Mouse (Mus musculus): ENCODE measurements around the gene Tspo2. TPM values are rescaled to one million over a fixed set of nuclear protein-coding genes. Genes with fewer than 3 reads are reported as not detected.
"Not testable (repeated sequence)": the region's sequence is repeated elsewhere in the genome, so short reads cannot be mapped to it uniquely, and the experiment has no call there.

Tspo2 gene
- total RNA-seq (2021), result under 1 TPM in 1 of 2 experiments, not detected in 1; 0.93 TPM
- long read RNA-seq, experiment 1, result 0 reads
- long read RNA-seq, experiment 2, result 0 reads

- no peak for DNase-seq
These were observed at the start of gene Tspo2 for GRCm38 (mm10) chr17:48451353-48451675. Tspo2 (minus strand) TSS chr17:48451522.

- DNase-seq, result no peak
These were observed 49.6 kb upstream of the Tspo2 start for GRCm38 (mm10) chr17:48500846-48501445.

DNA sequence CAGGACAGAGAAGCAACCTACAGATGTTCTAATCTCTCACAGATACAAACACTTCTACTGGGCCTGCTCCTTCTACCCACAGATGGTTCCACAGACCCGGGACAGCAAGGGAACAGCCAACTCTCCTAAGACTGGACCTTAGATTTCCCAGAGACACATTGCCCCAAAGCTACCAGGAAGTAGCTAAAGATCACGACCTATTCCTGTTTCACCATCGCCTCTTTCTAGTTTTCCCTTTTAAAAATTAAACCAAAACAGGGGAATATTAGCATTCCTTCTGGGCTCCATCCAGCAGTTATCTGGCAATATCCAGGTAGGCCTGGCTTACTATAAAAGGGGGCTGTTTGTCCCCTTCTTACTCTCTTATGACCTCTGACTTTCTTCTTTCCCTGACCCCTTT lies 46.7 kb upstream of the Tspo2 start:
- DNase-seq, result no peak

GRCm38 (mm10) chr17:48493986-48494385 lies 42.7 kb upstream of the Tspo2 start:
- DNase-seq, result no peak

GRCm38 (mm10) chr17:48493582-48493981 lies 42.3 kb upstream of the Tspo2 start:
- no peak for DNase-seq

DNA sequence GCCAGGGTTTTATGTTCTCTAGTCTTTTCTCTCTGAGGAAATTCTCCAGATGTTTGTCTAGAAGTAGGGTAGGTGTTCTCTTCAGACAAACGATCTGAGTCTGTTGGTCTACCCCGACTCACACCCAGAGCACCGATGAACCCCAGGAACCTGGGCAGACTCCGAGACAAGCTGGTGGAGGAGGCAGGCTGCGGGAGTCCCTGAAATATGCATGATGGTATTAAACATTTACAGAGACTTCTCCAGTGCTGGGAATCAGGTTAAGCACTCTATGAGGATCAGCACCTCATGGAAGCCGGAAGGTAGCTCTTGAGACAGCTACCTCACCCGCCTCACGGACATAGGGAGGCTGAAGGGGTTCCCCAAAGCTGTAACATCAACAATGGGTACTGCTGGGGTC lies 41.3 kb upstream of the Tspo2 start:
- no peak for DNase-seq

DNA sequence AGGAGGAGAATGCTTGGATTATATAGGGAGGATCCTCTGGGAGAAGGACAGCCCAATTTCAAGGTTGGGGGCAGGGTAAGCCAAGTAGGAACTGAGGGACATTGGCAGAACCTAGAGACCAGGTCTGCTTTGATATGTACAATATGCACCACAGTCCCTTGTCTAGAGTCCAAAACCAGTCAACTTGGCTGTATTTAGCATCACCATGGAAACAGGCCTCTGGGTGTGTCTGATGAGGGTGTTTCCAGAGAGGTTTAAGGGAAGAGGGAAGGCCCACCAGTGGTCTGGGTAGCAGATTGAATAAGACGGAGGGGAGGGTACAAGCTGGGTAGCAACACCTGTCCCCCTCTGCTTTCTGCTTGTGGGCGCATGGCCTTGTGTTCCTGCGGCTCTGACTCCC lies 38.1 kb upstream of the Tspo2 start:
- DNase-seq, result no peak

GRCm38 (mm10) chr17:48484191-48484590 lies 32.9 kb upstream of the Tspo2 start:
- DNase-seq, result no peak

GRCm38 (mm10) chr17:48483764-48484163 lies 32.4 kb upstream of the Tspo2 start:
- no peak for DNase-seq

DNA sequence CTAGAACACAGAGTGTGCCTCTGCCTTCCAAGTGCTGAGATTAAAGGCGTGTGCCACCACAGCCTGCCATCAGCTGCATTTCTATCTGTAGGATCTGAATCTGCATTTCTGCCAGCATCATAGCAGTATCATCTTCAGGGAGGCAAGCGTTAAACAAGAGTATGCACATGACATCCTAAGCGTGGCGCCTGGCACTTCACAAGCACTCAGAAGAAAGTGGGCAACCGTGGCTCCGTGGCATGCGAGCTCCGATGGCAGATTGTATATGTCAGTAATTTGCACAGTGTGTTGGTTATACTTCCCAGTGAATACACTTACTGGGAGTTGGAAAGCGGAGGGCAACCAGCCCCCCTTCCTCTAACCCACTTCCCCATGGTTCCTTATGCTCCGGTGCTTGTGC lies 28.6 kb upstream of the Tspo2 start:
- no peak for DNase-seq

DNA sequence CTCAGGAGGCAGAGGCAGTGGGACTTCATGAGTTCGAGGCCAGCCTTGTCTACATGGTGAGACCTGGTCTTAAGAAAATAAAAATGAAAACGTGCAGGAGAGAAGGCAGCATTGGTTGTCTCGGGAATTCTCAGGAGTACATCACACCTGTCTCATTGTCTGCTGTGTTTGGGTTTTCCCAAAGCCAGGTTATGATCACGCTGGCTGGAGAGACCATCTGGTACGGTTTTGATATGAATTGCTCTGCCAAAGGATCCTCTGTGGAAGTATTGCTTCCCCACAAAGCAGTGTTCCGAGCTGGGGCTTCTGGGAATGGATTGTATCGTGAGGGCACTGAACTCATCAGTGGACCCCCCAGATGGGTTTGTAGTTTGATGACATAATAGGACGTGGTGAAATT lies 24.1 kb upstream of the Tspo2 start:
- no peak for DNase-seq

GRCm38 (mm10) chr17:48474282-48474681 lies 23.0 kb upstream of the Tspo2 start:
- DNase-seq, result not testable (repeated sequence)

DNA sequence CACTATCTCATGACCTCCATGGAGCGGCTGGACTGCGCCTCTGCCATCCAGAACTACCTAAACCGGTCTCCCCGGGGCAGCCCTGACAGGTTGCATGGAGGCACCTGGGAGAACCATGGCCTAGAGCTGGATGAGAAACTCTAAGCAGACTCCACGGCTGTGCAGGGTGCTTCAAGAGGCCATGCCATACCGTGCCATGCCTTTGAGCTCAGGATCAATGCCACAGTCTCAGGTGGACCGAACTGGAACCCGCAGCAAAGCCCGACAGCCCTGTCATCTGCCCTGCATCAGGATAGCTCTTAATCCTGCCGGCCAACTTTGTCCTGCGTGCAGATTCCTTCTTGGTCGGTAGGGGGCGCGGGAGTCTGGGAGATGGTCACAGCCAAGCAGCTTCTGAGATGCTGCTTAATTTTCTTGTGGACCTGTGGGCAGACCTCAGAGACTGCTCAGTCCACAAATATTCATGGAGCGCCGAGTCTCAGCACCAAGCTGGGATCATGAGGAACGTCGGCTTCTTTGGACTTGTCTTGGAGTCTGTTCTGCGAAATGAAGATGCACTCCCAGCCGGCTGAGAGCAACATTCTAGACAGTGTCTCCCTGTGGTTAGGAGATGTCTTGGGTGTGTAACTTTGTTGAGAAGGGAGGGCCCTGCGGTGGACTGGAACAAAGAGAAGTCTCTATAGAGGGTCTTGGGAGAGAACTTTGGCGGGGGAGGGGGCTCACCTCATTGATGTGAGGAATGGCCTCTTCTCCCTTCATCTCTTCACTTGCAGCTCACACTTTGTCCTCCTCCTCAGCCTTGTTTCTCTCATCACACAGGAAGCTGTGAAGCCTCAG lies 16.3 kb upstream of the Tspo2 start:
- peak; percentile 87 for DNase-seq

- no peak for DNase-seq
These were observed 15.6 kb upstream of the Tspo2 start for GRCm38 (mm10) chr17:48466769-48467394.

- DNase-seq, result no peak
These were observed 12.1 kb upstream of the Tspo2 start for GRCm38 (mm10) chr17:48463391-48463790.

DNA sequence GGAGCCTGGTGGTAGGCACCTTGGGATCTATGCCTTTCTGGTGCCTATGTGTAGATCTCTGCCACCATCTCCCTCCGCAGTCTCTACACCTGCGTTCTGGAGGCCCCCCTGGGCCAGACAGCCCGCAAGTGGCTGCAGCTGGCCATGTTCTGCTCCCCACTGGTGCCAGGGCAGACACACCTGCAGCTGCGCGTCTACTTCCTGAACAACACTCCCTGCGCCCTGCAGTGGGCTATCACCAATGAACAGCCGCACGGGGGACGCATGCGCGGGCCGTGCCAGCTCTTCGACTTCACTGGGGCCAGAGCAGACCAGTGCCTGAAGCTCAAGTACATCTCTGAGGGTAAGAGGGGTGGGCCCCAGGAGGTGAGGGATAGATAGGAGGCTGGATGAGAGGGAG lies 10.8 kb upstream of the Tspo2 start:
- no peak for DNase-seq

- DNase-seq, result no peak
These were observed 6.8 kb upstream of the Tspo2 start for GRCm38 (mm10) chr17:48457971-48458653.

DNA sequence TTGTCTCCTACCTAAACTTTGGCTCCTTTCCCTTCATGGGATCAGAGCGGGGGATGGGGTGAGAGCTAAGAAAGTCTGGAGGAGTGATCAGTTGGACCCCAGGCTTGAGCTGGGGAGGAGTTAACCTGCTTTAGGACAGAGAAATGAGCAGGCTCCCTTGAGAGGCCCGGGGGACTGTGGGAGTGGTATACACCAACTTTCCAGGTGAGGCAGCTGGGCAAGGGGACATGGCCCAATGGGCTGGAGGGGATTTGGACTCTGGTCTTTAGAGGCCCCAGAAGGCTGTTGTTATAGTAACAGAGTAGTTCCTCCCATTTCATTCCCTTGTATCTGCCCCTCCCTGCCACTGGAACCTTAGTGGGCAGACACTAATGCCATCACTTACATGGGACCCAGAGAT lies 4.6 kb upstream of the Tspo2 start:
- no peak for DNase-seq

- no peak for DNase-seq
These were observed 3.4 kb upstream of the Tspo2 start, which contains the start of gene Unc5cl for GRCm38 (mm10) chr17:48454688-48455087. Unc5cl (plus strand) TSS chr17:48454901.

DNA sequence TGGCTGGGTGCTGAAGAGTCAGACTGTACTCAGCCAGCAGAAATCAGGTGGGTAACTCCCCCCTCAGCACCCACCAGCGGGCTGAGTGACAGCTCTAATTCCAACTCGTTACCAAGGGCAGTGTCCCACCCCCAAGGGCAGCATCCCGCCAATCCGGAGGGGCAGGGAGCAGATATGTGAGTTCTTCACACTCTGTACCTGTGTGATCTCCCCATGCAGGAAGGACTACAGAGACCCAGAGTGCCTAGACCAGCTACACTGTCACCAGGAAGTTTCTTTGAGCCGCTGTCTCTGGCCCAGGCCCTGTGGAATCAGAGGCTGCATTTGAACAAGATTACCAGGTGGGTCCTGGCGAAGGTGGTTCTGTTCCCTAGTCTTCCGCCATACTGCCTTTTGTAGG lies 2.9 kb upstream of the Tspo2 start:
- DNase-seq, result no peak

DNA sequence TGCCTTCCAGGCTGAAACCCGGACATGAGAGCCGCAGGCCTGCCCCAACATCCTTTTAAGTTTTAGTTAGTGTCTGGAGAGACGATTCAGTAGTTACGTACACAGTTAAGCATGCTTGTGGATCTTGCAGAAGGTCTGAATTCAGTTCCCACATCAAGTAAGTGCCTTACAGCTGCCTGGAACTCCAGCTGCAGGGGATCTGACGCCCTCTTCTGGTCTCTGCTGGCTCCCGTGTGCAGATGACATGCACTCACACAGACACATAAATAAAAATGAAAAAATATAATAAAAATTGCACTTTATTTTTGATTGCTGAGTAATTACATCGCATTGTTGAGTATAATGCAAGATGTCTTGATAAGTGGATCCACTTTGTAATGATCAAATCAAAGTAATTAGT lies 2.2 kb upstream of the Tspo2 start:
- DNase-seq, result no peak

DNA sequence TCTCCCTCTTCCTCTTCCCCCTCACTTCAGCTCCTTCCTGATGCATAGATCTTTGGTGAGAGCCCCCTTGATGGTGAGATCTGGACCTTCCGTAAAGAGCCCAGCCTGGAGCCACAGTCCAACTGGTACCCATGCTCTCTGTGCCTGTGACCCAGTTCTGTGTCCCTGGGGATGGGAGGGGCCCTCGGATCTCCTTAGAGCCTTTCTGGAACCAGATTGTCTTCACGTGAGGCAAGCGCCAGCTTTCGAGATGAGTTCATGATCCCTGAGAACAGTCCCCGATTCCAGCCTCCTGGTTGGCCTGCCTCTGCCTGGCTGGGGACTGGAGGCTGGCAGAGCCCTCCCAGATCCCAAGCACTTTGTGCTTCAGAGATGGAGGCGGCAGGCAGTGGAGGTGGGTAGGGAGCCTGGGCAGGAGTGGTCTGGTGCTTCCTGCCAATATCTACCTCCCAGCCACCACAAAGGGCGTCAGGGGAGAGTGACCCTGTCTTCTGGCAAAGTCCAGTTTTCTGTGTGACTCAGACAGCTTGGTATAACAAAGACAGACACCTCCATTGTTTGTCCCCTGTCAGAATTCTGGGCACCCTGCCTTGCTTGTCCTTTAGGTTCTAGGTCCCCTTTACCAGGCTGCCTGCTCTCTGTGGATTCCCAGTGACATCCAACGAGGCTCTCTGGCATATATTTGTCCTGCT lies 577 bp upstream of the Tspo2 start:
- no peak for DNase-seq

Data from gastrocnemius, postnatal 10 days (tissue).